Comparison of ENCODE assay signal across 14 mouse cellular contexts in the genomic region with DNA sequence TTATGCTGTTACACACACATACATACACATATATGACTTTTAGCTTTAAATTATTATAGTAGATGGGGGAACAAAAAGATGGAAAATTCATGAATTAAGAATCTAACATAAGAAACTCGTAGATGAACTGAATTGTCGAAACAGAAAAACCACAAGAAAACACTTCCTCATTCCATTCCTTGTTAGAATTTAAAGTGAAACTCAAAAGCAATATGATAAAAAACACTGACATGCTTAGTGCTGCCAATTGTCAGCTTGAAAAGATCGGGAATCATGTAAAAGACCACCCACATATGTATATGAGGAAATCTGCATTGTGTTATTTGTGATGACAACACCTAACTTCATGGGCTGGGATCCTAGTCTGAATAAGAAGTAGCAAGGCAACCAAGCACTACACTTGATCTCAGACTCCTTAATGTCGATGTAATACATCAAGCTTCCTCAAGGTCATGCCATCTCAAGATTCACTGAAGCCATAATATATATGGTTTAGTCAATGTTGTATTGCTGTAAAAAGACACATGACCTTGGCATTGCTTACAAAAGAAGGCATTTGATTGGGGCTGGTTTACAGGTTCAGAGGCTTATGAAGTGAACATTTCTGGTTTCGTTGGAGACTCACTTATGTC.
"Had no signal": no experiment of that assay in that cellular context is flagged by ENCODE, and none has a peak within 500 bp of the region (broad histone marks: within the 10 kb centered on the region; RNA-seq: fewer than 3 reads in every experiment).

No protein-coding gene starts in this region.

- H3K36me3 ChIP-seq: limb, embryonic 13.5 days; midbrain, embryonic 13.5 days; neural tube, embryonic 15.5 days had no signal

- DNase-seq: kidney, adult 2 months; kidney, postnatal 36 days; left cerebral cortex, postnatal 4 days; lung, adult 18-20 months; lung, postnatal 36 days; right cerebral cortex, adult 18-20 months; right cerebral cortex, postnatal 25 days; thymus, postnatal 4 days had no signal

- H3K4me3 ChIP-seq: layer of hippocampus, adult 2 months; limb, embryonic 13.5 days; midbrain, embryonic 13.5 days; neural tube, embryonic 15.5 days had no signal

- H3K27me3 ChIP-seq: limb, embryonic 13.5 days; midbrain, embryonic 13.5 days; neural tube, embryonic 15.5 days had no signal

- H3K4me1 ChIP-seq: limb, embryonic 13.5 days; midbrain, embryonic 13.5 days; neural tube, embryonic 15.5 days had no signal

- H3K27ac ChIP-seq: layer of hippocampus, adult 2 months; limb, embryonic 13.5 days; liver, embryonic 14.5 days; midbrain, embryonic 13.5 days; neural tube, embryonic 15.5 days; stomach, postnatal 0 days had no signal
